Mouse (Mus musculus) embryonic facial prominence, embryonic 11.5 days (tissue): ENCODE data around the gene Numa1. TPM values are rescaled to one million over a fixed set of nuclear protein-coding genes. Genes with fewer than 3 reads are reported as not detected.

ENCODE experiments used
- ATAC-seq: fragments of 200-750 bp; cut with Nextera tagmentation; replicated peaks from 2 replicates; pipeline ENCODE4 v1.8.0; 2017; ENCODE audit warnings: low read depth; ENCODE audit not compliant: insufficient number of reproducible peaks, low FRiP score, low TSS enrichment
- DNase-seq: peaks from one replicate; pipeline ENCODE4 v3.0.0-alpha.2; 2015; ENCODE audit warnings: low spot score
- H3K27ac ChIP-seq: fragments of 300-500 bp; sonication (generic); replicated peaks from 2 replicates; pipeline ENCODE4 v1.5.1; 2014; ENCODE audit warnings: mild to moderate bottlenecking, low read depth, low read length, control low read depth
- H3K27me3 ChIP-seq: fragments of 300-500 bp; sonication (generic); 2 replicates; pipeline ENCODE4 v1.6.1; 2014; ENCODE audit warnings: mild to moderate bottlenecking, low read length, moderate library complexity, mixed read lengths; ENCODE audit not compliant: control insufficient read depth, insufficient read depth
- H3K36me3 ChIP-seq: fragments of 300-500 bp; sonication (generic); replicated peaks from 2 replicates; pipeline ENCODE4 v1.6.1; 2014; ENCODE audit warnings: low read depth, mild to moderate bottlenecking, low read length, moderate library complexity, mixed read lengths; ENCODE audit not compliant: control insufficient read depth, insufficient read depth
- H3K4me1 ChIP-seq: fragments of 300-500 bp; sonication (generic); 2 replicates; pipeline ENCODE4 v1.6.1; 2014; ENCODE audit warnings: low read length, mixed read lengths; ENCODE audit not compliant: control insufficient read depth, insufficient read depth
- H3K4me2 ChIP-seq: fragments of 300-500 bp; sonication (generic); 2 replicates; pipeline ENCODE4 v1.6.1; 2014; ENCODE audit warnings: low read depth, mild to moderate bottlenecking, control low read depth, low read length, moderate library complexity
- H3K4me3 ChIP-seq: fragments of 300-500 bp; sonication (generic); 2 replicates; pipeline ENCODE4 v1.5.1; 2014; ENCODE audit warnings: low read depth, low read length, control low read depth
- H3K9ac ChIP-seq: fragments of 300-500 bp; sonication (generic); replicated peaks from 2 replicates; pipeline ENCODE4 v1.6.1; 2014; ENCODE audit warnings: mild to moderate bottlenecking, control low read depth, low read length
- H3K9me3 ChIP-seq: fragments of 300-500 bp; sonication (generic); replicated peaks from 2 replicates; pipeline ENCODE4 v1.6.1; 2016; ENCODE audit warnings: mild to moderate bottlenecking, low read length, inconsistent platforms, mixed read lengths; ENCODE audit not compliant: control insufficient read depth
- WGBS: fragments of 180-500 bp; shearing (Covaris S2); extraction: QIAGEN DNeasy Blood & Tissue Kit; methylation state at CpG from one replicate; pipeline ENCODE4 v1.1.7; 2014; 5-methylcytosine and 5-hydroxymethylcytosine counted together
- polyA plus RNA-seq: library from polyadenylated mRNA; unstranded; fragments of >200 nt; fragmentation: Nextera tagmentation; extraction: Ambion mirVana; gene quantifications from 2 replicates; pipeline ENCODE4 v1.2.1, GENCODE M21; 2014

Numa1 gene
- polyA plus RNA-seq, 1 experiment from 2014 or later: 110 TPM

DNA sequence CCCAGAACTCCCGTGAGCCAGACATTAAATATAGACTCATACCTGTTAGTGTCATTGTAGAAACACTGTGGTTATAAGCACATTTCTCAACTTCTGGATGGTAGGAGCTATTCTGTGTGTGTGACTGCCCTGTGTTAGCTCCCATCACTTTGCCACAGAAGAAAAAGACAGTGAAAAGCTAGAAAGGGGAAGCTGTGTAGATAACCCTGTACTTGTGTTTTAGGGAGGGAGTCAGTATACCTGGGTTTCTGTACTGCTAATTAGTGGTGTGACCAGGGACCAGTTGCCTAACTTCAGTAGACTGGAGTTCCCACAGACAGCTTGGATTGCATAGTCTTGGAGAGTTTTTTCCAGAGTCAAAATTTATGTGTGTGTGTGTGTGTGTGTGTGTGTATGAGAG, 22.6 kb downstream of the Numa1 start:
- Histone ChIP-seq H3K4me2 (no peak overlapping the region), H3K4me3 (no peak overlapping the region), H3K4me1 (no peaks in the 10 kb centered on the region), H3K9ac (no peak overlapping the region), H3K9me3 (no peaks in the 10 kb centered on the region), H3K36me3 (no peaks in the 10 kb centered on the region), H3K27me3 (no peaks in the 10 kb centered on the region), H3K27ac (no peak overlapping the region)
- no peak for DNase-seq
- WGBS: 94% methylated on average over 1 of the region's 1 CpGs
- no peak for ATAC-seq

DNA sequence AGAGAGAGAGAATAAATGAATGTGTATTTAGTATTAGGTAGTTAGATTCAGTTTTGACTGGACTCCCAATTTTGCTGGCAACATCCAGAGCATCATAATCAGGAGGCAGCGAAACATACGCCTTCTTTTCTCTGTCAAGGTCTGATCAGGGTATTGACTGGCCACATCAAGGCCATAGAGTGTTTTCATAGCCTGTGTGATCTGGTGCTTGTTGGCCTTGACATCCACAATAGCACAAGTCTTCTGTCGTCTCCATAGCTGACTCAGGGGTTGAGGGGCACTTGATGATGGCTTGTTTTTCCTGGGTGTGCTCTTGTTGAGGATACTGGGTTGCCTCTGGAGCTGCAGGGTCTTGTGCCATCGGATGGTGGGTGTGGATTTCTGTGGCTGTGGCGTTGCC, 23.0 kb downstream of the Numa1 start:
- DNase-seq: no peak
- Histone ChIP-seq H3K9me3 (no peaks in the 10 kb centered on the region), H3K9ac (no peak overlapping the region), H3K27me3 (no peaks in the 10 kb centered on the region), H3K36me3 (no peaks in the 10 kb centered on the region), H3K4me1 (no peaks in the 10 kb centered on the region), H3K4me3 (no peak overlapping the region), H3K27ac (no peak overlapping the region), H3K4me2 (no peak overlapping the region)
- no peak for ATAC-seq
- 89% methylated on average over 5 of the region's 5 CpGs for WGBS

DNA sequence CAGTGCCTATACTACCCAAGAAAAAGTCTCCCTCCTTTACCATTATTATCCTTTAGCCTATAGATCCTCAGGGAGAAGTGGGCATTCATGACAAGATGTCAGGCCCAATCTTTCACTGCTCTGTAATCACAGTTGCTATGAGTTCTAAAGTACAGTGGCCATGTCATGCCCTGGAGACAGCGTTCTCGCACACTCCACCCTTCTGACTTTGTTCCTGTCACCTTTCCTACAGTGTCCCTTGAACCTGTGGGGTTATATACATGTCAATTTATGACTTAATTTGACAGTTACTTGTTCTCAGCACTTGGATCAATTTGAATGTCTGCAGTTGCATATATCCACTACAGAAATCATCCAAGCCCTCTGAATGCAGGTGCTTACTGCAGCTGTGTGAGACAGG, 28.9 kb downstream of the Numa1 start:
- no peaks in the 10 kb centered on the region for H3K36me3 ChIP-seq
- no peaks in the 10 kb centered on the region for H3K9me3 ChIP-seq
- ATAC-seq (no peak), DNase-seq (no peak)
- H3K27ac ChIP-seq: no peak overlapping the region
- no peaks in the 10 kb centered on the region for H3K4me1 ChIP-seq
- H3K4me3 ChIP-seq: no peak overlapping the region
- H3K9ac ChIP-seq: no peak overlapping the region
- no peaks in the 10 kb centered on the region for H3K27me3 ChIP-seq
- 89% methylated on average over 2 of the region's 2 CpGs for WGBS
- H3K4me2 ChIP-seq: no peak overlapping the region

GRCm38 (mm10) chr7:101963621-101964020, 29.7 kb downstream of the Numa1 start:
- H3K4me2 ChIP-seq: no peak overlapping the region
- no peaks in the 10 kb centered on the region for H3K4me1 ChIP-seq
- H3K9me3 ChIP-seq: no peaks in the 10 kb centered on the region
- no peaks in the 10 kb centered on the region for H3K27me3 ChIP-seq
- no peaks in the 10 kb centered on the region for H3K36me3 ChIP-seq
- no peak overlapping the region for H3K27ac ChIP-seq
- 92% methylated on average over 2 of the region's 2 CpGs for WGBS
- ATAC-seq (no peak), DNase-seq (no peak)
- no peak overlapping the region for H3K4me3 ChIP-seq
- H3K9ac ChIP-seq: no peak overlapping the region

DNA sequence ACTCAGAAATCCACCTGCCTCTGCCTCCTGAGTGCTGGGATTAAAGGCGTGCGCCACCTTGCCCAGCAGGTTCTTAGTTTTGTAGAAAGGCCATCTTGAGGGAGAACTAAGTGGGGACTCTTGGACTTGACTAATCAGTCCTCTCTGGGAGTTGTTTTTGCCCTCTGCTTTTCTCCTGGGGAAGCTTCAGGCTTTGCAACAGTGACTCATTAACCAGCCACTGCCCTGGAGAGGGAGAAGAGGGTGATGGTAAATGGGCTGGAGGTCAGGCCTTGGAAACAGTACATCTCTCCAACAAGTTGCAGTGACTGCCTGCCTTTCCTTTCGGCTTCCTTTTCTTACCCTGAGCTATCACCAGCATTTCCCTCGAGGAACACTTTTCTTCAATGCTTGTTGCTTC, 30.6 kb downstream of the Numa1 start:
- no peaks in the 10 kb centered on the region for H3K36me3 ChIP-seq
- ATAC-seq (no peak), DNase-seq (no peak)
- no peak overlapping the region for H3K9ac ChIP-seq
- 91% methylated on average over 4 of the region's 4 CpGs for WGBS
- no peaks in the 10 kb centered on the region for H3K4me1 ChIP-seq
- H3K4me2 ChIP-seq: no peak overlapping the region
- no peak overlapping the region for H3K4me3 ChIP-seq
- H3K27ac ChIP-seq: no peak overlapping the region
- H3K27me3 ChIP-seq: no peaks in the 10 kb centered on the region
- H3K9me3 ChIP-seq: no peaks in the 10 kb centered on the region

DNA sequence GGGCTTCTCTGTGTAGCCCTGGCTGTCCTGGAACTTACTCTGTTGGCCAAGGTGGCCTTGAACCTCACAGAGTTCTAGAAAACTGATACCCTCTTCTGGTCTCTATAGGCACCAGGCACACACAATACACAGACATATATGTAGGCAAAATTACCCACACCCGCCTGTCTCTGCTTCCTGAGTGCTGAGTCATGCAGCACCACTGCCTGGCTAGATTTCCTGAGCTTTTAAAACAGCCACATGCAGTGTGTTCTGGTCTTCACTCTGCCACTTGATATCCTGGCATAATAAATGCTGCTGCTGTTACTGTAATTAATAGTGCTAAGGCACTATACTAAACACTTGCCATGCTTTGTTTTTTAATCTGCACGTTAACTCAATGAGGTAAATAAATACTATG, 31.7 kb downstream of the Numa1 start:
- ATAC-seq (no peak), DNase-seq (no peak)
- Histone ChIP-seq H3K4me3 (no peak overlapping the region), H3K9ac (no peak overlapping the region), H3K36me3 (no peaks in the 10 kb centered on the region), H3K4me1 (no peaks in the 10 kb centered on the region), H3K4me2 (no peak overlapping the region), H3K9me3 (no peaks in the 10 kb centered on the region), H3K27me3 (no peaks in the 10 kb centered on the region), H3K27ac (no peak overlapping the region)
- WGBS: 68% methylated on average over 2 of the region's 2 CpGs

DNA sequence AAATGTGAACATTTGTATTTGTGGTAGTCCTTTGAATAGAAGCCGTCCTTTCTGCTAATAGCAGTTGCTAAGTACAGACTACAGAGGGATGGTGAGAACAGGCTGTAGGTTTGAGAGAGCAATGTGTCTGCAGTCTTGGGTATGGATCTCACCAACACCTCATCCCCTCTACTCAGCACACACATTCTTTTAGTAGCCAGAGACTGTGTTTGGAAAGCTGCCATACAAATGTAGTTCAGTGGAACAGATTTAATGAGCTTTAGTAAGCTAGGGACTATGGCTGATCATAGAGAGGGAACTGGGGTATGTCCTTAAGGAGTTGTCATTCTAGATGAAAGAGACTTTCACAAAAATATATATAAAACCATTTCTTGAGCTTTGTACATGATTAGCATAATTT, 33.3 kb downstream of the Numa1 start:
- Histone ChIP-seq H3K27me3 (no peaks in the 10 kb centered on the region), H3K4me2 (no peak overlapping the region), H3K9ac (no peak overlapping the region), H3K4me1 (no peaks in the 10 kb centered on the region), H3K9me3 (no peaks in the 10 kb centered on the region), H3K4me3 (no peak overlapping the region), H3K36me3 (no peaks in the 10 kb centered on the region), H3K27ac (no peak overlapping the region)
- ATAC-seq (no peak), DNase-seq (no peak)
- WGBS: 97% methylated on average over 1 of the region's 1 CpGs

DNA sequence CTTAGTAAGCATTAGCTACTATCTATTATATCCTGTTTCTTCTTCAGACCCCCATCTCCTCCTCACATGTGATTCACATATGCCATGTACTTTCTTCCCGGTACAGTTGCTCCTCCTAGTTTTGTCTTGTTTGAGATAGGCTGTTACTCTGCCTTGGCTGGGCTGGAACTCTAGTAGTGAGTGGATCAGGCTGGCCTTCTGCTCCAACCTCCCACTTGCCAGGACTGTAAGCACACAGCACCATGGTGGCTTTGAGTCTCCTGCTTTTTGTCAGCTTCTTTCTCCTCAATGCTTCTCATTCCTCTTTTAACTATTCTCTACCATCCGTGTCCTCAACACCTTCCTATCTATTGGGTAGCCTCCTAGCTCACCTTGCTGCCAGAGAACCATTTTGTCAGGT, 34.8 kb downstream of the Numa1 start:
- H3K36me3 ChIP-seq: no peaks in the 10 kb centered on the region
- no peak overlapping the region for H3K4me3 ChIP-seq
- H3K4me2 ChIP-seq: no peak overlapping the region
- WGBS: 65% methylated on average over 2 of the region's 2 CpGs
- no peak for ATAC-seq
- no peak overlapping the region; the same call in 1 of the 2 replicates for H3K27ac ChIP-seq
- no peak for DNase-seq
- H3K9ac ChIP-seq: no peak overlapping the region
- H3K27me3 ChIP-seq: no peaks in the 10 kb centered on the region
- no peaks in the 10 kb centered on the region; the same call in 1 of the 2 replicates for H3K4me1 ChIP-seq
- no peaks in the 10 kb centered on the region for H3K9me3 ChIP-seq
